Mouse (Mus musculus) cerebellum, adult 2 months (tissue): ENCODE measurements around the gene Hist1h3g.

Experiments used
- CTCF ChIP-seq: fragments of 200-500 bp; IDR thresholded peaks from 2 replicates; pipeline ENCODE4 v1.5.1; 2011; ENCODE audit warnings: low read depth, mild to moderate bottlenecking, control low read depth, low read length, moderate library complexity, borderline replicate concordance; ENCODE audit not compliant: insufficient read depth
- POLR2A ChIP-seq: fragments of 200-500 bp; IDR thresholded peaks from 2 replicates; pipeline ENCODE4 v1.6.1; 2011; ENCODE audit warnings: low read length, control low read depth, borderline replicate concordance; ENCODE audit not compliant: insufficient read depth

DNA sequence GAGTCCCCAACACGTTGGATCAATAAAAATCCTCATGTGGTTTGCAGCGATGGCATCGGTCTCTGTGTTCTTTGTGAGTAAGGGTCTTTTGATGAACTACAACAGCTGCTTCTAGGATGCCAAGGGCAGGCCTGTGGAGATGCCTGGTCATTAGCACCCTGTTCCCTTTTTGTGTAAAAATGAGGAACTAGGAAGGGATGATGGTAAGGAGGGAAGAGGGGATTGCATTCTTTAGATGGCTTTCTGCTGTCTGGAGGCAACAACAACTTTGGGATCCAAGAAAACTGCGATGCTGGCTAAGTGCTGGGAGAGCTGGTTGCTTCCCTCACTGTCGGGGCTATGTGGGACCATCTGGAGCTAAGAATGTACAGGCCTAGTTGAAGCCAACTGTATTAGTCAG, 3.0 kb downstream of the Hist1h3g start:
- no peak for TF ChIP-seq POLR2A
- TF ChIP-seq CTCF, result no peak
